Mouse (Mus musculus): ENCODE measurements around the gene Dxo.

DNA sequence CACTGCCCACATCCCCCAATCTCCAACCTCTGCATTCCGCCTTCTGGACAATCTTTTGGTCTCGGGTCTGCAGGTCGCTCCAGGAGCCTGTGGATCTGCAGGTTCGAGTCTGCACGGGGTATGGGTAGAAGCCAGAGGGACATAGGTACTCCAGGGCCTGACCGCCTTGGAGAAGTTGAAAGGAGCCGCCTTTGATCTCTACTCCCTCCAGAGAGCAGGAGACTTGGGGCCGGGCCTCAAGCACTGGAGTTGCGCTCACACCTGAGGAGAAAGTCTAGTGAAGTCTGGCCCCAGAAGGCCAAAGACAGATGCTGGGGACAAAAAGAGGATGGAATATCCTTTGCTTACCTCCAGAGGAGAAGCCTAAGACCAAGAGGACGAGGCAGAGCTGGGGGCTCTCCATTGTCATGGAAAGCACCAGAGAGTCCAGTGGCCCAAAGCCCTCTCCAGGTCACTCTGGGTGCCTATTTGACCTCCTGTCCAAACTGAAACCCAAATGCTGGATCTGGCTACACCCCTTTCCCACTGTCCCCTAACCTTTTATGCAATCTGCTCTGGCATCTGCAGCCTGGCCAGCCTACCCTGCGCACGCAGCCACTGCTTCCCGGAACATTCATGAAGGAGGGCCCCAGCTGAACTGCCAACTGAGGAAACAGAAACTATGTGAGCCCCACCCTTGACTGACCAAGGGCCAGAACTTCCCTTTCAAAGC is 25.0 kb downstream of the Dxo start:
- no peak for TF ChIP-seq GATA1 (IDR thresholded peaks at IDR 0.05; ENCODE audit: borderline replicate concordance, low read length)
- TF ChIP-seq FLI1 (IDR thresholded peaks at IDR 0.05; ENCODE audit: low read length): no peak

Measured in megakaryocyte, embryonic 14.5 days (primary cell).